Mouse (Mus musculus) heart, adult 2 months (tissue): ENCODE measurements at regions not wholly inside any gene's neighbourhood (a gene's known extent, or its start where the extent isn't known, plus 50 kb on each side); places are given as distances from the start of the nearest gene placed in this dataset.

Experiments
- CTCF ChIP-seq: fragments of 200-600 bp; IDR thresholded peaks from 2 replicates; pipeline ENCODE4 v1.8.1; 2022; ENCODE audit warnings: antibody characterized with exemption, mild to moderate bottlenecking, moderate library complexity
- EP300 ChIP-seq: fragments of 200-500 bp; IDR thresholded peaks from 2 replicates; pipeline ENCODE4 v1.6.1; 2011; ENCODE audit warnings: low read depth, low read length, control low read depth; ENCODE audit not compliant: insufficient read depth
- POLR2A ChIP-seq: fragments of 200-500 bp; IDR thresholded peaks from 2 replicates; pipeline ENCODE4 v1.6.1; 2011; ENCODE audit warnings: mild to moderate bottlenecking, low read depth, low read length, control low read depth; ENCODE audit not compliant: insufficient read depth

- TF ChIP-seq POLR2A (no peak), CTCF (no peak), EP300 (no peak)
Measured at GRCm38 (mm10) chr1:128803058-128803432, 211.0 kb upstream of the Cxcr4 start.
